Mouse (Mus musculus) T-helper 2 cell (primary cell): ENCODE data around the gene Milr1.
"Not testable (repeated sequence)": the region's sequence is repeated elsewhere in the genome, so short reads cannot be mapped to it uniquely, and the experiment has no call there.

Experiments used
- in situ Hi-C: fragments of 300-600 bp; cut with MboI, MseI; formaldehyde crosslinking; loops from one replicate; pipeline ENCODE4 v1.15.1; 2025; ENCODE audit warnings: high pct_unique_total_duplicates

The Milr1 gene

DNA sequence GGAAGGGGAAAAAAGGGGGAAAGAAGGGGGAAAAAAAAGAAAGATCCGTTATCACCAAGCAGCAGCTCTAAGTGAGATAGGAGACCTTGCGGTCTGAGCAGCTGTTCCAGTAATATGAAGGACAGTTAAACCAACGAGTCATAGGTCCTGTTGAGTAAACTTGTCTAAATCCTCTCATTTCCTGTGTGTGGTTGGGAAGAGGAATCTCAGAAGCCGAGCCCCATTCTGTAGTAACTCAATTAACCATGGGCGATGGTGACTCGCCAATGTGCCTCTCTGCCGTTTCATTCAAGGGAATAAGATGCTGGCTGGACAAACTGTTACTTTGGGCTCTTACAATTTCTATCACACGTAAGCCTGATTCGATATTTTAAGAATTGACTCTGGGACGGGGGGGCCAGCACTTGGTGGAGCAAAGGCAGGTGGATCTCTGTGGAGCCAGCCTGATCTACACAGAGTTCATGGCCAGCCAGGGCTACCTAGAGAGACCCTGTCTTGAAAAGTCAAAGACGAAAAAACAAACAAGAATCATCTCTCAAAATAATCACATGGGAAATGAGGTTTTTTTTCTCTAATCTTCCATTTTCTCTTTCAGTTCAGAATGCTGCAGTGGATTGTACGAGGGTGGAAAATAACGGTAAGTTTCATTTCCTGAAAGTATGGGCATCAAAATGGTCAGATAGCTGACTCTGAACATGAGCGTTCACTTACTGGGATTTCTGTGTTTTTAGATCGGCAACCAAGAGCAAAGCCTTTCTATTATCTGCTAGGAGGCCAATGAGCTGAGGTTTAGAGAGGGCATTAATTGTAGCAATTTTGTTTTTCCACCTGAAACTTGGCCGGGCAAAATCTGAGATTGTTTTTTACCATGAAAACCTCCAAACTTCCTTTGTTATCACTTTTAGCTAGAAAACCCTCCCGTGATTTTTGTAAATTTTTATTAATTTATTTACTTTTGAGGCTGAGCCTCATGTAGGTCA lies at the start of gene Milr1:
Milr1 (plus strand) TSS at position 188 of the 980 bp plus-strand sequence.
- in situ Hi-C loops = no loop called here

DNA sequence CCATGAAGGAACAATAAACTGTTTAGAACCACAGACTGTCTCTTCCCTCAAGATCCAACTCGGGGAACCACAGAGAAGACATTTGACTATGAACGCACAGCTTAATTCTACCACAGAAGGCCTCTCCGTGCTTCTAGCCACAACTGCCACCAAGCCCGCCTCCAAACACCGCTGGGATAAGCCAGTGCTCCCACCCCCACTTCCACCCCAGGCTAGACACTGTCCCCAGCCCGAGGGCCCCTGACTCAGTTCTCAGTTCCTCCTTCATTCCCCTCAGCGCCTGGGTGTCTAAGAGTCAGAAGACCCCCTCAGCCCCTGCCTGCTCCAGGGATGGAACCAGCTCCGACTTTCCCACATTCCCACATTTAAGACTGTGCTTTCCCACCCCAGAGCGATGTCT lies 49.4 kb upstream of the Milr1 start:
- in situ Hi-C loops = no loop called here

DNA sequence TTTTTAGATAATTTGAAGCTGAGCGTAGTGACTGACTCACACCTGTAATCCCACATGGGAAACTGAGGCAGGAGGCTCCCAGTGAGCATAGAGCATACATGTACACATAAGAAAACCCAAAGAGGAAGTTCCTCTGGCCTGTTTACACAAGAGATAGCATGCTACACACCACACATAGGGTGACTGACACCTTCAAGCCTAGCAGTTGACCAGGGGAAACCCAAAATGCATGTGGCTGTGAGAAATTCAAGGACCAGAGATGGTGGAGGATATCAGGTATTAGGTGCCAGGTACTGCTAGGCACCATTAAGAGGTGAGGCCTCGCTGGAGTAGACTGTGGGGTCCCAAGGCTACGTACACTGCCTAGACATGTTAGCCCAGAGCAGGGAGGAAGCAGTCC lies 48.4 kb upstream of the Milr1 start:
- in situ Hi-C loops = no loop called here

DNA sequence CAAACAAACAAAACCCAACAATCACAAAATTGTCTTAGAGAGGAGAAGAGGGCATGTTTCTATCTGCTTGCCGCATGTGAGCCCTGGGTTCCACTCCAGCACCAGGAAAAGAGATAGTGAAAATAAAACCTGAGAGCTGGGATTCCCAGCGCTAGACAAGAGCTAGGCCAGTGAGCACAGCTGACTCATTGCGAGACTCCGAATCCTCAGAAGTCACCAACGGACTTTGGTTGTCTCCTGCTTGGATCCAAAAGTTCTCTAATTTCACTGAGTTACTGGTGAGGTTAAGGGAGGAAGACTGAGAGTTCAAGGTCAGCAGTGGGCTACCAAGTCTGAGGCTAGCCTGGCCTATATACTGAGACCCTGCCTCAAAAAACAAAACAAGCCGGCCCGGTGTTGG lies 47.1 kb upstream of the Milr1 start:
- in situ Hi-C loops = no loop called here

DNA sequence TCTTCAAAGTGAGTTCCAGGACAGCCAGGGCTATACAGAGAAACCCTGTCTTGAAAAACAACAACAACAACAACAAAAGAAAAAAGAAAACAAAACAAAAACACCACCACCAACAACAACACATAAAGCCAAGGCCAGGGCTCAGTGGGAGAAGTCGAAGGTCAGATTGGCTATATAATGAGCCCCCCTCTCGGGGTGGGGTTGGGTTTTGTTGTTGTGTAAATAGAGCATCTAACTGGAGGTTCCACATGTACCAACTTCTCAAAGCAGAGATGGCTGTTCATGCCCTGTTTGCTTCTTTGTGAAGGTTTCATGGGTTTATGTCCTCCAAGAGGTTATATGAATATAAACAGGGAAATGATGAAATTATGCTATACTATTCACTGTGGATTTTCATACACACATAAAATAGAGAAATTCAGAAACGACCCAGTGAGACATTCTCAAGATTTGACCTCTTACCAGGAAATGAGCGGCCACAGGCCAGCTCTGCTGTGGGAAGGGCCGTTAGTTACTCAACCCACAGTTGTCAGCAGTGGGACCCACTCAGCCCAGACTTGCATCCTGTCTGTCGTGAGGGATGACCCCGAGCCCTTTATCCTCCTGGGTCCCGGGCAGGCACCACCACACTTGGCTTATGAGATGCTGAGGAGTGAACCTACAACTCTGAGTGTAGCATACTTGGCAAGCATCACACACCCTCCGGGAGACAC lies 46.5 kb upstream of the Milr1 start:
- in situ Hi-C loops = no loop called here

DNA sequence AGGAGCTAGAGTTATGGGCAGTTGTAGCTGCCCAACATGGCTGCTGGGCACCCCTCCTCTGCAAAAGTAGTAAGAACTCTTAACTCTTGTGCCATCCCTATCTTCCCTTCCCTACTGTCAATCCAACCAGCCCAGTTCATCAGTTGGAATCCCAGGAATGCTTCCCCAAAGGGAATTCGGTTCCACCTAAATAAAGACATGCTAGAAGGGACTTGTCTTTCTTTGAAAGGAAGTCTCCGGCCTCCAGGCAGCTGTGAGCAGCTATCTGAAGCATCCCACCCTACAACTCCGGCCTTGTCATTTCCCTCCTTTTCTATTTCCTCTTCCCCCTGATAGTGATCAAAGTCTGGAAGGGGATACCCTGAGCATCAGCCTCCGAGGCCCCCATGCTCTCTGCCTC lies 44.8 kb upstream of the Milr1 start:
- in situ Hi-C loops = no loop called here

DNA sequence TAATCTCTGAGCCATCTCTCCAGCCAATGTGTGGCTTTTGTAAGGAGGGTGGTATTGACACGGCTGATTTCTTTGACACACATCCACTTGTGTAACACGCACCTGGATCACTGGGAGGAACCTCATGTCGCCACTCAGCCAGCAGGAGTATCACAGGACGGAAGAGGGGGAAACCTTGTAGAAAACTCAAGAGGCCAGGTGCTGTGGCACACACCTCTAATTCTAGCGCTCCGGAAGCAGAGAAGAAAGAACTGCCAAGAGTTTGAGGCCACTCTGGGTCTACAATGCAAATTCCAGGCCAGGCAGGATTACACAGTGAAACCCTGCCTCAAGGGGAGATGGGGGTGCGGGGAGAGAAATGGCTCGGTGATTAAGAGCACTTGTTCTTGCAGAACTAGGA lies 43.9 kb upstream of the Milr1 start:
- in situ Hi-C loops = no loop called here

GRCm38 (mm10) chr11:106707866-106708265 lies 43.2 kb upstream of the Milr1 start:
- in situ Hi-C loops = no loop called here

DNA sequence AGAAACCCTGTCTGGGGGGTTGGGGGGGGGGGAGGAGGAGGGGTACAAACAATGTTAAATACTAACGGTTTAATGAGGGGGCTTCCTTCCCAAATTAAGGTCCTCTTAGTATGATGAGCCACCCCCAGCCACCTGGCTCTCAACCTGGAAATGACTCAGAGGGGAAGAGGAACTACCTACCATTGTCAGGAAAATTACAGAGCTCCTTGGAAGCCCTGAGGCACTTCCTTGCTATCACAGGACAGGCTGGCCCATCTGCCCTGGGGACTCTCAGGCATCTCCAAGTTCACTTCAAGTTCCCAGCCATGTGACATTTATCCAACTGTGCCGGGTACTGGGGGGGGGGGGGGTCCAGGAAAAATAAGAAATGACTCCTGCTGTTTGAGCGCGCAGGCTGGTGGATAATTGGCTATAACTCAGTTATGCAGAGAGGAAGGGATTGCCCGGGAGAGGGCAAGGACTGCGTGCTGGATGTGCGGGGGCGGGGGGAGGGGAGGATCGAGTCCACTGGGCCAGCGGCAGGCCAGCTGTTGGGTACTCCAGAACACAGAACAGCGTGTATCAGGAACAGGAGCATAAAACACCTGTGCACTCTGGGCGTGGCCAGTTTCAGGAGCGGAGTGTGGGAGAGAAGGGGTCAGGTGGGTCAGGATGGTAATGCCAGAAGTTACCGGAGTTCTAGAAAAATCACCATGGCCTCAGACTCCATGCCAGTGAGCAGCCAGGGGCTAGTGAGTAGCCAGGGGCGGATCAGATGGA lies 41.6 kb upstream of the Milr1 start:
- in situ Hi-C loops = no loop called here

GRCm38 (mm10) chr11:106710789-106711188 lies 40.2 kb upstream of the Milr1 start:
- in situ Hi-C loops = no loop called here

GRCm38 (mm10) chr11:106715066-106715465 lies 36.0 kb upstream of the Milr1 start:
- in situ Hi-C loops = no loop called here

DNA sequence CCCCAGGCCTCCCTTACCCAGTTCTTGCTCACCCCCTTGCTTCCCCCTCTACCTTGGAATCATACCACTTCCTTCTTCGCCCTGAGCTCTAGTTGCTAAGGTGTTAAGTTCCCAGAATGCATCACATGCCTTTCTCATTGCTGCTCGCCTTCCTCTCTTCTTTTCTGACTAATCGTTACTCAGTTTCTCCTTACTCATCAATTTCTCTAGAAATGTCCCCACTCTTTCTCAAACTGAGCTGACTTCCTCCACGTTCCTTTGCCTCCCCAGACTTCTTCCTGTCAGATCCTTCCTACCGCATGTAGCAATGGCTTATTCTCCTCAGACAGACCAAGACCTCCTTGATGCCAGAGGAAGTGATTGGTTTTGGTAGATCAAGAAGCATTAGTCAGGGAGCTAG lies 34.5 kb upstream of the Milr1 start:
- in situ Hi-C loops = no loop called here

DNA sequence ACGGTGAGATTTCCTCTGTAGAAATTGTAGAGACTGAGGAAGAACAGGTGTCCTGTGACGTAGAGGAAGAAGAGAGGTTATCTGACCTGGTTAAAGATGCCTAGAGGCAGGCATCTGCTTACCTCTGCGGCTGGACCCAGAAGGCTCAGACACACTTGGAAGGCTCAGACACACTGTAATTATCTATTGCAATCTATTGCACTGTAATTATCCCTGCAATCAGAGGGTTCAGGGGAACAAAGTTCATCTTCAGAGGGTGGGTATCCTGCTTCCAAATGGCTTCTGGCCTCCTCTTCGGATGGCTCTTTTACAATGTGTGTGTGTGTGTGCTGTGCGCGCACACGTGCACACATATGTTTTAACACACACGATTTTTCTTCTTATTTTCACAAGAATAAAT lies 30.6 kb upstream of the Milr1 start:
- in situ Hi-C loops = no loop called here

- in situ Hi-C loops = no loop called here
Observed at GRCm38 (mm10) chr11:106722831-106723361, 28.1 kb upstream of the Milr1 start.

GRCm38 (mm10) chr11:106723611-106724125 lies 27.4 kb upstream of the Milr1 start:
- in situ Hi-C loops = no loop called here

DNA sequence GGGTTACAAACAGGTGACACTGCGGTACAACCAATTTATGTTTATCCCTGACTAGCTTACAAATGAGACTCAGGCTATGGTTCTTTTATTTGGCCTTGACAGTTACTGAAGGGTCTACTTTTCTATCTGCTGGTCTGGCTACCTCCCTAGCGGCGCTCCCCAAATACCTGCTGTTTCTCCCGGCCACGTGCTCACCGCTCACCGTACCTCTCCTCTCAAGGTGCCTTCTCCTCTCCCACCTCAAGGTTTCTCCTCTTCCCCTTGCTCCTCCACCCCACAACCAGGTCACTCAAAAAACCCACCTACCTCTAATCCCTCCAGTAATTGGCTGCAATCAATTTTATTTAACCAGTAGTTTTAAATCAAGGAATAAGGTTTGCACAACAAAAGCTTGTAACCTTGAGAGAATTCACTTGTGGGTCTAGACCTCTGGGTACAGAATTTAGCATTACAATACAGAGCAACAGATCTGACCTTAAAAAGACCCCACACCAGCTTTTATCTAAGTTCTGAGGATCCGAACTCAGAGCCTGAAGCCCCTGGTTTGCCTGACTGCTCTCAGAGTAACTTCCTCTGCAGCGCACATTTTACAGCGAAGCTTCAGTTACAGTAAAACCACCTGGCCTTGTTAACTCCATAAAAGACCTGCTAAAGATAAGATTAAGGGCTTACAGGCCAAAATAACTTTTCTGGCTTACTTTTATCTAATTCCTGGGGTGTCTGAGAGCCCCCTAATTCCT lies 26.7 kb upstream of the Milr1 start:
- in situ Hi-C loops = no loop called here

- in situ Hi-C loops = not testable (repeated sequence)
Observed at GRCm38 (mm10) chr11:106724916-106725235, 26.1 kb upstream of the Milr1 start.

- in situ Hi-C loops = no loop called here
Observed at GRCm38 (mm10) chr11:106727967-106728366, 23.1 kb upstream of the Milr1 start.

GRCm38 (mm10) chr11:106728402-106729366 lies 22.3 kb upstream of the Milr1 start:
- in situ Hi-C loops = no loop called here

DNA sequence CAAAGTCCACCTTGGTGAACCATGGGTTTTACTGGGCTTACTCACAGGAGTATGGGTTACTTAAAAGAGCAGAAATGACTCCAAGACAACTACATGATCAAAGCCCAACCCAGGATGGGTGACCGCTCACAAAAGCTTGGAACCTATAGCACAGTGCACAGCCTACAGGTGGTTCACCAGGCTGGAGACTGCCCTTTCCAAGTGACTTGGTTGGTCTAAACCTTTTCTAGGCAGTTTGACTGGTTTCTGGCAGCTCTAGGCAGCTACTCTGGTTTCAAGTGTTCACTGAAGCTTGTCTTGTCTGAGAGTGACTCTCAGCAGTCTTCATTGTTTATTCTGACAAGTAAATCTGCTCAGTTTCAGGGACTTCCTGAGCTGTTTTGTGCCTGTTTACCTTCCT lies 21.4 kb upstream of the Milr1 start:
- in situ Hi-C loops = no loop called here
